ENCODE assay signal across 20 mouse cellular contexts in the genomic region with DNA sequence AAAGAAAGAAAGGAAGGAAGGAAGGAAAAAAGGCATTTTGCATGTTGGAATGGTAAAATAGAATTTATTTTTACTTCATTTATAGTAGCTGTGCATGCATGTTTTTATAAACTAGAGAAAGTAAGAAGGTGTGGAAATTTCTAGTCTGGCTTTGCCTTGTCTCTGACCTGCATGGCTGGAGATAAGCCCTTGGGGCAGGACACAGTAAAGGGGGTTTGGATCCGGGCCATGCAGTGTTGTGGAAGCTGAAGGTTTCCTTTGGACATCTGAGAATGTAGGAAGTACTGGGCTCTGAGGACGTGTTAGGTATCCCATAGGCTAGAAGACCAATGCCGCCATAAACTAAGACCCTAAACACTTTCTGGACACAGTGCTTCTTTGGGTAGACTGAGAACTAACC. TPM values are rescaled to one million over a fixed set of nuclear protein-coding genes. Genes with fewer than 3 reads are reported as not detected.
DNase-seq lines count a peak whose midpoint lies in the region; ATAC-seq and TF ChIP-seq lines count a peak whose summit lies in the region.
"Had no signal": no experiment of that assay in that cellular context is flagged by ENCODE, and none has a peak within 500 bp of the region (broad histone marks: within the 10 kb centered on the region; RNA-seq: fewer than 3 reads in every experiment).

No protein-coding gene starts in this region.

- TF ChIP-seq CTCF in MEL (IDR thresholded peaks at IDR 0.05 in 2 of 3, conservative IDR thresholded peaks at IDR 0.05 in 1 of 3; ENCODE audit: control insufficient read depth in 1 of 3, insufficient read depth in 1 of 3, low read depth in 2 of 3, low read length in 3 of 3, poor library complexity in 1 of 3, severe bottlenecking in 1 of 3): no peak
- no peak for TF ChIP-seq CTCF in kidney, adult 2 months (conservative IDR thresholded peaks at IDR 0.05; ENCODE audit: insufficient read depth, insufficient read length, low read depth, low read length)

- DNase-seq in CD4-positive, CD25-positive, alpha-beta regulatory T cell, adult 2 months (ENCODE audit: low read depth, low spot score): peak; percentile 14
- peak; percentile 52 for DNase-seq in MEL (ENCODE audit: low read depth, low spot score)
- DNase-seq in induced T-regulatory cell, adult 2 months (ENCODE audit: low read depth): peak; percentile 49
- peak; percentile 24 for DNase-seq in naive thymus-derived CD4-positive, alpha-beta T cell, adult 2 months (ENCODE audit: low read depth)
- no peak for DNase-seq in cerebellum, postnatal 10 days
- no peak for DNase-seq in kidney, adult 2 months
- DNase-seq: adrenal gland, adult 2 months; adrenal gland, postnatal 25 days; cerebellum, adult 18-20 months; cerebellum, adult 9-11 months; gastrocnemius, adult 2 months; gastrocnemius, postnatal 36 days; heart, postnatal 14 days had no signal

- TF ChIP-seq RAD21 in MEL (IDR thresholded peaks at IDR 0.05; ENCODE audit: low read depth, low read length): no peak

- H3K9me3 ChIP-seq in MEL (replicated peaks; ENCODE audit: insufficient read depth, low read length): no peaks in the 10 kb centered on the region
- H3K9me3 ChIP-seq: embryonic facial prominence, embryonic 12.5 days; heart, embryonic 15.5 days had no signal

- no peaks in the 10 kb centered on the region for H3K79me2 ChIP-seq in MEL (ENCODE audit: control insufficient read depth, insufficient read depth, low read length, poor library complexity)

- H3K27ac ChIP-seq in MEL (ENCODE audit: control insufficient read depth, low read depth, low read length): no peak overlapping the region
- H3K27ac ChIP-seq in kidney, adult 2 months (ENCODE audit: insufficient read depth, low read depth, low read length): no peak overlapping the region
- H3K27ac ChIP-seq: embryonic facial prominence, embryonic 12.5 days; gastrocnemius, adult 2 months; heart, embryonic 15.5 days; hindbrain, embryonic 14.5 days had no signal

- no peaks in the 10 kb centered on the region for H3K27me3 ChIP-seq in MEL (ENCODE audit: control insufficient read depth in 1 of 2, insufficient read depth in 2 of 2, low read length in 2 of 2)
- H3K27me3 ChIP-seq in kidney, adult 2 months (replicated peaks; ENCODE audit: control insufficient read depth, insufficient read depth, low read length): no peaks in the 10 kb centered on the region
- H3K27me3 ChIP-seq: CH12.LX; embryonic facial prominence, embryonic 12.5 days; heart, embryonic 15.5 days had no signal

- no peak overlapping the region for H3K4me3 ChIP-seq in MEL (ENCODE audit: control insufficient read depth in 1 of 2, insufficient read depth in 1 of 2, low read depth in 2 of 2, low read length in 2 of 2)
- no peak overlapping the region for H3K4me3 ChIP-seq in kidney, adult 2 months (ENCODE audit: insufficient read depth, low read depth, low read length)
- H3K4me3 ChIP-seq: embryonic facial prominence, embryonic 12.5 days; gastrocnemius, adult 2 months; heart, embryonic 15.5 days had no signal

- TF ChIP-seq POLR2A in MEL (IDR thresholded peaks at IDR 0.05; ENCODE audit: control insufficient read depth in 1 of 2, insufficient read depth in 1 of 2, low read depth in 1 of 2, low read length in 2 of 2, poor library complexity in 1 of 2): no peak
- no peak for TF ChIP-seq POLR2A in kidney, adult 2 months (IDR thresholded peaks at IDR 0.05; ENCODE audit: low read depth, low read length)

- H3K4me1 ChIP-seq in MEL (ENCODE audit: control insufficient read depth in 1 of 2, insufficient read depth in 2 of 2, low read length in 2 of 2): peaks cover 6 to 28% of the 10 kb centered on the region in 2 experiments
- no peaks in the 10 kb centered on the region for H3K4me1 ChIP-seq in kidney, adult 2 months (ENCODE audit: control insufficient read depth, insufficient read depth, low read length)
- H3K4me1 ChIP-seq: embryonic facial prominence, embryonic 12.5 days had no signal

- 65% methylated on average over 3 of the region's 3 CpGs for WGBS in kidney, adult 2 months

- no peak for ATAC-seq in CD4-positive, CD25-positive, alpha-beta regulatory T cell, adult 4 months
- ATAC-seq: forebrain, embryonic 14.5 days; intestine, postnatal 0 days had no signal

- no peak overlapping the region for H3K9ac ChIP-seq in MEL (ENCODE audit: control insufficient read depth, low read depth, low read length, poor library complexity, severe bottlenecking)
- H3K9ac ChIP-seq: embryonic facial prominence, embryonic 12.5 days; heart, embryonic 15.5 days; hindbrain, embryonic 14.5 days had no signal

- peak in 1 of 2 experiments; percentile 52; a peak in 1 of 4 replicates for TF ChIP-seq EP300 in MEL (IDR thresholded peaks at IDR 0.05; ENCODE audit: low read depth in 1 of 2, low read length in 2 of 2)

- H3K36me3 ChIP-seq in MEL (ENCODE audit: control insufficient read depth in 1 of 2, insufficient read depth in 2 of 2, low read length in 2 of 2): peaks cover 0 to 26% of the 10 kb centered on the region in 2 experiments; a peak in 2 of 4 replicates
- H3K36me3 ChIP-seq in kidney, adult 2 months (ENCODE audit: control insufficient read depth, insufficient read depth, low read length): no peaks in the 10 kb centered on the region
- H3K36me3 ChIP-seq: embryonic facial prominence, embryonic 12.5 days; heart, embryonic 15.5 days had no signal

TF ChIP-seq in MEL, 35 proteins besides CTCF, POLR2A, EP300 and RAD21:
- TF ChIP-seq TCF12 (IDR thresholded peaks at IDR 0.05; ENCODE audit: low read depth, low read length) (peak; percentile 43; the same call in 1 of the 2 replicates), KAT2A (conservative IDR thresholded peaks at IDR 0.05; ENCODE audit: low read depth, low read length) (no peak), POLR2AphosphoS5 (IDR thresholded peaks at IDR 0.05; ENCODE audit: borderline replicate concordance, low read depth, low read length) (no peak), GATA1 (IDR thresholded peaks at IDR 0.05; ENCODE audit: low read depth, low read length) (peak; percentile 57; the same call in 1 of the 2 replicates), ZC3H11A (IDR thresholded peaks at IDR 0.05; ENCODE audit: low read depth, low read length) (no peak), ELF1 (IDR thresholded peaks at IDR 0.05; ENCODE audit: low read depth, low read length) (no peak), USF1 (IDR thresholded peaks at IDR 0.05; ENCODE audit: low read depth, low read length) (no peak), SIN3A (IDR thresholded peaks at IDR 0.05; ENCODE audit: low read length) (no peak), BHLHE40 (IDR thresholded peaks at IDR 0.05; ENCODE audit: borderline replicate concordance, low read depth, low read length) (no peak), TAL1 (IDR thresholded peaks at IDR 0.05; ENCODE audit: low read length) (peak; percentile 27), MAFK (IDR thresholded peaks at IDR 0.05; ENCODE audit: borderline replicate concordance, low read depth, low read length) (no peak), HCFC1 (IDR thresholded peaks at IDR 0.05; ENCODE audit: low read depth, low read length) (no peak)

RNA-seq across cellular contexts. Expression of a gene that starts 7.4 kb away (rescaled TPM):
- polyA plus RNA-seq in CD4-positive, CD25-positive, alpha-beta regulatory T cell, adult 4 months (2017; shearing (Covaris generic)): 100 to 1,000 TPM; 342 to 463 TPM
- 0.10 and 0.15 TPM in 2 replicates for total RNA-seq in MEL (2012; rRNA removed)
- polyA plus RNA-seq in MEL (2012; ENCODE audit: insufficient read depth in 1 of 2, insufficient read length in 2 of 2, low read depth in 1 of 2, low replicate concordance in 2 of 2, missing spikeins in 1 of 2): under 1 TPM in 1 of 2 experiments, not detected in 1; 0.31 TPM
- 0.27 and 1.8 TPM in 2 replicates for polyA plus RNA-seq in kidney, adult 2 months (2012; rRNA removed)

Comparison
In these comparisons a context has a peak if more than half of its experiments do, and no peak if none do; other contexts are left out.
1. DNase-seq: peak in CD4-positive, CD25-positive, alpha-beta regulatory T cell, adult 2 months (single experiment), MEL (single experiment), induced T-regulatory cell, adult 2 months (single experiment) and naive thymus-derived CD4-positive, alpha-beta T cell, adult 2 months (single experiment); none in cerebellum, postnatal 10 days (0 of 2) and kidney, adult 2 months (single experiment).
2. RNA of a gene that starts 7.4 kb away (polyA plus RNA-seq): 342 to 463 TPM in CD4-positive, CD25-positive, alpha-beta regulatory T cell, adult 4 months; 0.27 to 1.8 TPM in kidney, adult 2 months and 0.31 TPM in MEL; every median in the first group is over 100 times any median in the second.